ENCODE assay signal across 22 mouse cellular contexts in the genomic region with DNA sequence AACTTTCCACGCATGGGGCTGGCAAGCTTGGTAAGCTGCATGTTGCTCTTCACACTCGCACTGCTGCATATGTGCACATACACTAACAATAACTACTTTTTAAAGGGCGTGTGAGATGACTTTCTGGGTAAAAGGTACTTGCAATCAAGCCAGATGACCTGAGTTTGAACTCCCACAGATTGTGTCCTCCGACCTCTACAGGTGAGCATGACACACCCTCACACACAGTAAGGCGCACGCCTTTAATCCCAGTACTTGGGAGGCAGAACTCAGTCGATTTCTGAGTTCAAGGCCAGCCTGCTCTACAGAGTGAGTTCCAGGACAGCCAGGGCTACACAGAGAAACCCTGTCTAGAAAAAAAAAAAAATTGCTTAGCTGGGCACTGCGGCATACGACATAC. TPM values are rescaled to one million over a fixed set of nuclear protein-coding genes. Genes with fewer than 3 reads are reported as not detected.
"Had no signal": no experiment of that assay in that cellular context is flagged by ENCODE, and none has a peak within 500 bp of the region (broad histone marks: within the 10 kb centered on the region; RNA-seq: fewer than 3 reads in every experiment).

No protein-coding gene starts in this region.

- H3K4me3 ChIP-seq: limb, embryonic 13.5 days; liver, embryonic 13.5 days; midbrain, embryonic 12.5 days; neural tube, embryonic 13.5 days had no signal

- H3K36me3 ChIP-seq: limb, embryonic 13.5 days; liver, embryonic 13.5 days; midbrain, embryonic 12.5 days; neural tube, embryonic 13.5 days had no signal

- H3K9me3 ChIP-seq: limb, embryonic 13.5 days; liver, embryonic 13.5 days; midbrain, embryonic 12.5 days; neural tube, embryonic 13.5 days had no signal

- H3K27me3 ChIP-seq: limb, embryonic 13.5 days; liver, embryonic 13.5 days had no signal

- H3K4me2 ChIP-seq: liver, embryonic 13.5 days; midbrain, embryonic 12.5 days; neural tube, embryonic 13.5 days had no signal

- H3K27ac ChIP-seq: limb, embryonic 13.5 days; midbrain, embryonic 12.5 days; neural tube, embryonic 13.5 days had no signal

- ATAC-seq: midbrain, embryonic 16.5 days had no signal

- H3K9ac ChIP-seq: limb, embryonic 13.5 days; liver, embryonic 13.5 days; midbrain, embryonic 12.5 days had no signal

- DNase-seq: kidney, postnatal 14 days; left cerebral cortex, postnatal 4 days; liver, embryonic 13.5 days; lung, adult 18-20 months; retina, postnatal 1 day; right cerebral cortex, postnatal 4 days; spleen, adult 18-20 months; thymus, adult 2 months; thymus, postnatal 25 days had no signal

RNA-seq across cellular contexts. Expression of a gene that starts 58.2 kb away (rescaled TPM):
- total RNA-seq: layer of hippocampus, adult 8-10 months; layer of hippocampus, postnatal 14 days; left cerebral cortex, adult 18-20 months; left cerebral cortex, postnatal 10 days; left cerebral cortex, postnatal 4 days; megakaryocyte-erythroid progenitor cell, adult 5-6 weeks had no signal
- polyA plus RNA-seq: large intestine, adult 2 months; limb, embryonic 13.5 days; liver, embryonic 13.5 days; lung, embryonic 16.5 days; midbrain, embryonic 12.5 days; midbrain, embryonic 16.5 days; neural tube, embryonic 13.5 days; stomach, embryonic 14.5 days; urinary bladder, adult 2 months had no signal
